Mouse (Mus musculus): ENCODE measurements at regions not wholly inside any gene's neighbourhood (a gene's known extent, or its start where the extent isn't known, plus 50 kb on each side); places are given as distances from the start of the nearest gene placed in this dataset.

GRCm38 (mm10) chr14:103989949-103990348 lies 145.7 kb upstream of the Ednrb start:
- no peak overlapping the region for H3K27ac ChIP-seq
- 74% methylated on average over 1 of the region's 1 CpGs for WGBS

GRCm38 (mm10) chr14:103987266-103987665 lies 143.1 kb upstream of the Ednrb start:
- no peaks in the 10 kb centered on the region for H3K9me3 ChIP-seq
- no peaks in the 10 kb centered on the region for H3K27me3 ChIP-seq
- 79% methylated on average over 3 of the region's 3 CpGs for WGBS
- H3K4me1 ChIP-seq, result no peaks in the 10 kb centered on the region
- no peak for ATAC-seq (ENCODE audit: insufficient number of reproducible peaks, low FRiP score, low TSS enrichment, low read depth)
- H3K9ac ChIP-seq, result no peak overlapping the region
- H3K4me2 ChIP-seq, result no peak overlapping the region
- H3K36me3 ChIP-seq, result no peaks in the 10 kb centered on the region
- no peak overlapping the region for H3K4me3 ChIP-seq
- no peak overlapping the region for H3K27ac ChIP-seq

More at GRCm38 (mm10) chr14:103989949-103990348, 145.7 kb upstream of the Ednrb start:
- H3K4me1 ChIP-seq, result no peaks in the 10 kb centered on the region
- no peak overlapping the region for H3K9ac ChIP-seq
- no peaks in the 10 kb centered on the region for H3K36me3 ChIP-seq
- H3K27me3 ChIP-seq, result no peaks in the 10 kb centered on the region
- no peak overlapping the region for H3K4me3 ChIP-seq
- no peak overlapping the region for H3K4me2 ChIP-seq
- H3K9me3 ChIP-seq, result no peaks in the 10 kb centered on the region
- no peak for ATAC-seq (ENCODE audit: insufficient number of reproducible peaks, low FRiP score, low TSS enrichment, low read depth)

- Histone ChIP-seq H3K4me2 (no peak overlapping the region), H3K4me1 (no peaks in the 10 kb centered on the region), H3K9me3 (no peaks in the 10 kb centered on the region), H3K27me3 (no peaks in the 10 kb centered on the region), H3K27ac (no peak overlapping the region), H3K4me3 (no peak overlapping the region), H3K36me3 (no peaks in the 10 kb centered on the region), H3K9ac (no peak overlapping the region)
- no peak for ATAC-seq (ENCODE audit: insufficient number of reproducible peaks, low FRiP score, low TSS enrichment, low read depth)
- 85% methylated on average over 5 of the region's 5 CpGs for WGBS
Observed at GRCm38 (mm10) chr14:103984349-103984748, 140.1 kb upstream of the Ednrb start.

- no peak for ATAC-seq (ENCODE audit: insufficient number of reproducible peaks, low FRiP score, low TSS enrichment, low read depth)
- no peaks in the 10 kb centered on the region for H3K27me3 ChIP-seq
- no peaks in the 10 kb centered on the region for H3K4me1 ChIP-seq
- H3K4me2 ChIP-seq, result no peak overlapping the region
- H3K9me3 ChIP-seq, result no peaks in the 10 kb centered on the region
- 82% methylated on average over 2 of the region's 2 CpGs for WGBS
- H3K36me3 ChIP-seq, result no peaks in the 10 kb centered on the region
- no peak overlapping the region for H3K9ac ChIP-seq
- H3K27ac ChIP-seq, result no peak overlapping the region
- H3K4me3 ChIP-seq, result no peak overlapping the region
Observed at GRCm38 (mm10) chr14:103978808-103979207, 134.6 kb upstream of the Ednrb start.

- Histone ChIP-seq H3K27me3 (no peaks in the 10 kb centered on the region), H3K4me1 (no peaks in the 10 kb centered on the region), H3K27ac (no peak overlapping the region), H3K36me3 (no peaks in the 10 kb centered on the region), H3K9me3 (no peaks in the 10 kb centered on the region), H3K4me3 (no peak overlapping the region), H3K4me2 (no peak overlapping the region), H3K9ac (no peak overlapping the region)
- no peak for ATAC-seq (ENCODE audit: insufficient number of reproducible peaks, low FRiP score, low TSS enrichment, low read depth)
- WGBS, result 50% methylated on average over 2 of the region's 2 CpGs
Observed at GRCm38 (mm10) chr14:103977769-103978168, 133.6 kb upstream of the Ednrb start.

GRCm38 (mm10) chr14:103973955-103974354 lies 129.8 kb upstream of the Ednrb start:
- H3K4me3 ChIP-seq, result no peak overlapping the region
- 55% methylated on average over 4 of the region's 4 CpGs for WGBS

GRCm38 (mm10) chr14:103973111-103973510 lies 128.9 kb upstream of the Ednrb start:
- WGBS, result 72% methylated on average over 7 of the region's 7 CpGs

More at GRCm38 (mm10) chr14:103973955-103974354, 129.8 kb upstream of the Ednrb start:
- H3K4me1 ChIP-seq, result no peaks in the 10 kb centered on the region
- H3K9ac ChIP-seq, result no peak overlapping the region
- no peaks in the 10 kb centered on the region for H3K9me3 ChIP-seq
- no peak overlapping the region for H3K27ac ChIP-seq
- H3K27me3 ChIP-seq, result no peaks in the 10 kb centered on the region
- no peak for ATAC-seq (ENCODE audit: insufficient number of reproducible peaks, low FRiP score, low TSS enrichment, low read depth)
- no peaks in the 10 kb centered on the region for H3K36me3 ChIP-seq
- H3K4me2 ChIP-seq, result no peak overlapping the region

GRCm38 (mm10) chr14:103969305-103969704 lies 125.1 kb upstream of the Ednrb start:
- H3K9ac ChIP-seq, result no peak overlapping the region
- ATAC-seq (ENCODE audit: insufficient number of reproducible peaks, low FRiP score, low TSS enrichment, low read depth), result no peak
- no peaks in the 10 kb centered on the region for H3K4me1 ChIP-seq
- no peak overlapping the region for H3K4me3 ChIP-seq
- H3K9me3 ChIP-seq, result no peaks in the 10 kb centered on the region
- no peaks in the 10 kb centered on the region for H3K27me3 ChIP-seq
- H3K4me2 ChIP-seq, result no peak overlapping the region
- H3K36me3 ChIP-seq, result no peaks in the 10 kb centered on the region
- no peak overlapping the region for H3K27ac ChIP-seq
- WGBS, result 77% methylated on average over 2 of the region's 2 CpGs

More at GRCm38 (mm10) chr14:103973111-103973510, 128.9 kb upstream of the Ednrb start:
- Histone ChIP-seq H3K4me2 (no peak overlapping the region), H3K4me1 (no peaks in the 10 kb centered on the region), H3K27me3 (no peaks in the 10 kb centered on the region), H3K36me3 (no peaks in the 10 kb centered on the region), H3K9me3 (no peaks in the 10 kb centered on the region), H3K4me3 (no peak overlapping the region), H3K27ac (no peak overlapping the region), H3K9ac (no peak overlapping the region)
- no peak for ATAC-seq (ENCODE audit: insufficient number of reproducible peaks, low FRiP score, low TSS enrichment, low read depth)

GRCm38 (mm10) chr14:103966293-103966692 lies 122.1 kb upstream of the Ednrb start:
- Histone ChIP-seq H3K27ac (no peak overlapping the region), H3K4me3 (no peak overlapping the region), H3K36me3 (no peaks in the 10 kb centered on the region), H3K9ac (no peak overlapping the region), H3K4me2 (no peak overlapping the region), H3K9me3 (no peaks in the 10 kb centered on the region), H3K27me3 (no peaks in the 10 kb centered on the region), H3K4me1 (no peaks in the 10 kb centered on the region)
- no peak for ATAC-seq (ENCODE audit: insufficient number of reproducible peaks, low FRiP score, low TSS enrichment, low read depth)
- WGBS, result 52% methylated on average over 2 of the region's 2 CpGs

GRCm38 (mm10) chr14:103962303-103962881 lies 118.2 kb upstream of the Ednrb start:
- H3K36me3 ChIP-seq, result no peaks in the 10 kb centered on the region
- 77% methylated on average over 11 of the region's 11 CpGs for WGBS
- no peak overlapping the region for H3K9ac ChIP-seq
- H3K4me2 ChIP-seq, result no peak overlapping the region
- ATAC-seq (ENCODE audit: insufficient number of reproducible peaks, low FRiP score, low TSS enrichment, low read depth), result no peak
- no peak overlapping the region for H3K27ac ChIP-seq
- no peak overlapping the region for H3K4me3 ChIP-seq
- H3K4me1 ChIP-seq, result no peaks in the 10 kb centered on the region
- H3K27me3 ChIP-seq, result no peaks in the 10 kb centered on the region
- H3K9me3 ChIP-seq, result no peaks in the 10 kb centered on the region

GRCm38 (mm10) chr14:103951899-103952298 lies 107.7 kb upstream of the Ednrb start:
- H3K4me3 ChIP-seq, result no peak overlapping the region
- H3K36me3 ChIP-seq, result no peaks in the 10 kb centered on the region
- H3K9ac ChIP-seq, result no peak overlapping the region
- H3K4me2 ChIP-seq, result no peak overlapping the region
- no peaks in the 10 kb centered on the region for H3K9me3 ChIP-seq
- 68% methylated on average over 6 of the region's 6 CpGs for WGBS
- no peaks in the 10 kb centered on the region for H3K27me3 ChIP-seq
- no peaks in the 10 kb centered on the region for H3K4me1 ChIP-seq
- no peak overlapping the region for H3K27ac ChIP-seq
- ATAC-seq (ENCODE audit: insufficient number of reproducible peaks, low FRiP score, low TSS enrichment, low read depth), result no peak

- no peak for ATAC-seq (ENCODE audit: insufficient number of reproducible peaks, low FRiP score, low TSS enrichment, low read depth)
- no peaks in the 10 kb centered on the region for H3K9me3 ChIP-seq
- no peak overlapping the region for H3K4me3 ChIP-seq
- no peaks in the 10 kb centered on the region for H3K4me1 ChIP-seq
- no peak overlapping the region for H3K9ac ChIP-seq
- 50% methylated on average over 6 of the region's 6 CpGs for WGBS
- no peaks in the 10 kb centered on the region for H3K27me3 ChIP-seq
- no peak overlapping the region for H3K27ac ChIP-seq
- no peak overlapping the region for H3K4me2 ChIP-seq
- H3K36me3 ChIP-seq, result no peaks in the 10 kb centered on the region
Observed at GRCm38 (mm10) chr14:103949950-103950349, 105.7 kb upstream of the Ednrb start.
